Mouse (Mus musculus): ENCODE data around the gene Astn2. TPM values are rescaled to one million over a fixed set of nuclear protein-coding genes. Genes with fewer than 3 reads are reported as not detected.
"Not testable (repeated sequence)": the region's sequence is repeated elsewhere in the genome, so short reads cannot be mapped to it uniquely, and the experiment has no call there.

Astn2 gene
- polyA plus RNA-seq, 1 experiment from 2014 or later: 0.57 TPM

GRCm38 (mm10) chr4:65687006-65687723 lies 717.2 kb downstream of the Astn2 start:
- no peaks in the 10 kb centered on the region for H3K9me3 ChIP-seq (ENCODE audit: control insufficient read depth, low read length)
- H3K9ac ChIP-seq (ENCODE audit: low read length): no peak overlapping the region
- WGBS: 27% methylated on average over 1 of the region's 1 CpGs
- DNase-seq (ENCODE audit: low spot score, missing footprints): no peak
- peak; percentile 73 for ATAC-seq (ENCODE audit: low FRiP score)
- peaks cover 3% of the 10 kb centered on the region; the same call in 1 of the 2 replicates for H3K4me1 ChIP-seq (ENCODE audit: control insufficient read depth, insufficient read depth, low read length)
- no peaks in the 10 kb centered on the region for H3K27me3 ChIP-seq (ENCODE audit: control insufficient read depth, insufficient read depth, low read length)
- no peak overlapping the region for H3K27ac ChIP-seq (ENCODE audit: low read depth, low read length)
- H3K36me3 ChIP-seq (ENCODE audit: control insufficient read depth, insufficient read depth, low read length): no peaks in the 10 kb centered on the region
- no peak overlapping the region for H3K4me2 ChIP-seq
- H3K4me3 ChIP-seq (ENCODE audit: low read depth, low read length): no peak overlapping the region

GRCm38 (mm10) chr4:65686258-65687005 lies 718.0 kb downstream of the Astn2 start:
- no peak for DNase-seq (ENCODE audit: low spot score, missing footprints)
- peak; percentile 75 for ATAC-seq (ENCODE audit: low FRiP score)
- WGBS: 34% methylated on average over 3 of the region's 3 CpGs

GRCm38 (mm10) chr4:65684401-65684800 lies 720.0 kb downstream of the Astn2 start:
- no peaks in the 10 kb centered on the region for H3K36me3 ChIP-seq (ENCODE audit: control insufficient read depth, insufficient read depth, low read length)
- no peak for DNase-seq (ENCODE audit: low spot score, missing footprints)
- no peak overlapping the region for H3K4me3 ChIP-seq (ENCODE audit: low read depth, low read length)
- H3K4me1 ChIP-seq (ENCODE audit: control insufficient read depth, insufficient read depth, low read length): peaks cover 3% of the 10 kb centered on the region; the same call in 1 of the 2 replicates
- H3K27me3 ChIP-seq (ENCODE audit: control insufficient read depth, insufficient read depth, low read length): no peaks in the 10 kb centered on the region
- no peak overlapping the region for H3K27ac ChIP-seq (ENCODE audit: low read depth, low read length)
- ATAC-seq (ENCODE audit: low FRiP score): no peak
- 79% methylated on average over 3 of the region's 3 CpGs for WGBS
- no peak overlapping the region for H3K9ac ChIP-seq (ENCODE audit: low read length)
- no peak overlapping the region for H3K4me2 ChIP-seq
- H3K9me3 ChIP-seq (ENCODE audit: control insufficient read depth, low read length): no peaks in the 10 kb centered on the region

More at GRCm38 (mm10) chr4:65686258-65687005, 718.0 kb downstream of the Astn2 start:
- H3K36me3 ChIP-seq (ENCODE audit: control insufficient read depth, insufficient read depth, low read length): no peaks in the 10 kb centered on the region
- H3K9me3 ChIP-seq (ENCODE audit: control insufficient read depth, low read length): no peaks in the 10 kb centered on the region
- H3K27me3 ChIP-seq (ENCODE audit: control insufficient read depth, insufficient read depth, low read length): no peaks in the 10 kb centered on the region
- H3K4me2 ChIP-seq: no peak overlapping the region
- peaks cover 3% of the 10 kb centered on the region; the same call in 1 of the 2 replicates for H3K4me1 ChIP-seq (ENCODE audit: control insufficient read depth, insufficient read depth, low read length)
- no peak overlapping the region for H3K27ac ChIP-seq (ENCODE audit: low read depth, low read length)
- H3K9ac ChIP-seq (ENCODE audit: low read length): no peak overlapping the region
- H3K4me3 ChIP-seq (ENCODE audit: low read depth, low read length): no peak overlapping the region

GRCm38 (mm10) chr4:65679786-65680185 lies 724.6 kb downstream of the Astn2 start:
- not testable (repeated sequence) for H3K27ac ChIP-seq (ENCODE audit: low read depth, low read length); H3K4me2 ChIP-seq; H3K9ac ChIP-seq (ENCODE audit: low read length); H3K4me1 ChIP-seq (ENCODE audit: control insufficient read depth, insufficient read depth, low read length); H3K27me3 ChIP-seq (ENCODE audit: control insufficient read depth, insufficient read depth, low read length); H3K36me3 ChIP-seq (ENCODE audit: control insufficient read depth, insufficient read depth, low read length); ATAC-seq (ENCODE audit: low FRiP score); H3K4me3 ChIP-seq (ENCODE audit: low read depth, low read length); H3K9me3 ChIP-seq (ENCODE audit: control insufficient read depth, low read length); DNase-seq (ENCODE audit: low spot score, missing footprints)
- WGBS: 28% methylated on average over 2 of the region's 2 CpGs

- H3K9me3 ChIP-seq (ENCODE audit: control insufficient read depth, low read length): no peaks in the 10 kb centered on the region
- ATAC-seq (ENCODE audit: low FRiP score): no peak
These were observed 725.5 kb downstream of the Astn2 start for GRCm38 (mm10) chr4:65678929-65679328.

GRCm38 (mm10) chr4:65678495-65678894 lies 725.9 kb downstream of the Astn2 start:
- Histone ChIP-seq H3K4me2 (no peak overlapping the region), H3K36me3 (ENCODE audit: control insufficient read depth, insufficient read depth, low read length) (no peaks in the 10 kb centered on the region), H3K27me3 (ENCODE audit: control insufficient read depth, insufficient read depth, low read length) (no peaks in the 10 kb centered on the region), H3K4me1 (ENCODE audit: control insufficient read depth, insufficient read depth, low read length) (no peaks in the 10 kb centered on the region), H3K9me3 (ENCODE audit: control insufficient read depth, low read length) (no peaks in the 10 kb centered on the region), H3K27ac (ENCODE audit: low read depth, low read length) (no peak overlapping the region), H3K4me3 (ENCODE audit: low read depth, low read length) (no peak overlapping the region), H3K9ac (ENCODE audit: low read length) (no peak overlapping the region)
- ATAC-seq (ENCODE audit: low FRiP score) (no peak), DNase-seq (ENCODE audit: low spot score, missing footprints) (no peak)
- 76% methylated on average over 5 of the region's 5 CpGs for WGBS

More at GRCm38 (mm10) chr4:65678929-65679328, 725.5 kb downstream of the Astn2 start:
- H3K36me3 ChIP-seq (ENCODE audit: control insufficient read depth, insufficient read depth, low read length): no peaks in the 10 kb centered on the region
- H3K4me3 ChIP-seq (ENCODE audit: low read depth, low read length): no peak overlapping the region
- no peak overlapping the region for H3K9ac ChIP-seq (ENCODE audit: low read length)
- WGBS: 35% methylated on average over 5 of the region's 5 CpGs
- no peaks in the 10 kb centered on the region for H3K4me1 ChIP-seq (ENCODE audit: control insufficient read depth, insufficient read depth, low read length)
- DNase-seq (ENCODE audit: low spot score, missing footprints): no peak
- H3K27ac ChIP-seq (ENCODE audit: low read depth, low read length): no peak overlapping the region
- H3K27me3 ChIP-seq (ENCODE audit: control insufficient read depth, insufficient read depth, low read length): no peaks in the 10 kb centered on the region
- H3K4me2 ChIP-seq: no peak overlapping the region

GRCm38 (mm10) chr4:65674267-65674978 lies 730.0 kb downstream of the Astn2 start:
- DNase-seq (ENCODE audit: low spot score, missing footprints) (no peak), ATAC-seq (ENCODE audit: low FRiP score) (no peak)
- Histone ChIP-seq H3K27ac (ENCODE audit: low read depth, low read length) (no peak overlapping the region), H3K9me3 (ENCODE audit: control insufficient read depth, low read length) (no peaks in the 10 kb centered on the region), H3K4me2 (no peak overlapping the region), H3K27me3 (ENCODE audit: control insufficient read depth, insufficient read depth, low read length) (no peaks in the 10 kb centered on the region), H3K9ac (ENCODE audit: low read length) (no peak overlapping the region), H3K4me1 (ENCODE audit: control insufficient read depth, insufficient read depth, low read length) (no peaks in the 10 kb centered on the region), H3K4me3 (ENCODE audit: low read depth, low read length) (no peak overlapping the region), H3K36me3 (ENCODE audit: control insufficient read depth, insufficient read depth, low read length) (no peaks in the 10 kb centered on the region)
- 95% methylated on average over 4 of the region's 4 CpGs for WGBS

GRCm38 (mm10) chr4:65673418-65673933 lies 730.9 kb downstream of the Astn2 start:
- H3K27me3 ChIP-seq (ENCODE audit: control insufficient read depth, insufficient read depth, low read length): no peaks in the 10 kb centered on the region
- H3K27ac ChIP-seq (ENCODE audit: low read depth, low read length): no peak overlapping the region
- no peak overlapping the region for H3K9ac ChIP-seq (ENCODE audit: low read length)
- no peaks in the 10 kb centered on the region for H3K9me3 ChIP-seq (ENCODE audit: control insufficient read depth, low read length)
- no peak for ATAC-seq (ENCODE audit: low FRiP score)
- H3K36me3 ChIP-seq (ENCODE audit: control insufficient read depth, insufficient read depth, low read length): no peaks in the 10 kb centered on the region
- DNase-seq (ENCODE audit: low spot score, missing footprints): no peak
- no peaks in the 10 kb centered on the region for H3K4me1 ChIP-seq (ENCODE audit: control insufficient read depth, insufficient read depth, low read length)
- 84% methylated on average over 4 of the region's 4 CpGs for WGBS
- no peak overlapping the region for H3K4me3 ChIP-seq (ENCODE audit: low read depth, low read length)
- H3K4me2 ChIP-seq: no peak overlapping the region

All from midbrain, embryonic 11.5 days (tissue).